Mouse (Mus musculus) liver, postnatal 0 days (tissue): ENCODE results near the gene Pde11a.

Experiments used
- CTCF ChIP-seq: sonication (generic); IDR thresholded peaks from 2 replicates; pipeline ENCODE4 v1.5.1; 2016; ENCODE audit warnings: antibody characterized with exemption, low read depth
- EP300 ChIP-seq: IDR thresholded peaks from 2 replicates; pipeline ENCODE4 v1.6.1; 2016; ENCODE audit warnings: antibody characterized with exemption, low read depth, mild to moderate bottlenecking

DNA sequence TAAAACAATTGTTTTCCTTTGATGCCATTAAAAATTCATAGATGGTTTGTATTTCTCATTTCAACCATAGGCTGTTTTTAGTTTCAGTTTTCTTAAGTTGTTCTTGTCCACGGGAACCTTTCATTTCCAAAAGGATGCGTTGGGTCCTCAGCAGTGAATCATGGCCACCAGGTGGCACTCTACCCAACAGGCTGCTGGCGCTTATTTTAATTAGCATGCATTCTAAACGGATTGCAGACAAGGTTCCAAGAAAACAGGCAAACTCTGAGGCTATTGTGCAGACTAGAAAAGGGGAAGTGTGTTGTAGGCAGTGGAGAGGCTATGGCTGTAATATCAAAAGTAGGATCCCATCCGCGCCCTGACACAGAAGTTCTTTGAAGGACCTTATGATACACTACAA, 83.7 kb downstream of the Pde11a start:
- TF ChIP-seq CTCF (peak; percentile 77), EP300 (no peak)
